Mouse (Mus musculus): ENCODE measurements at regions not wholly inside any gene's neighbourhood (a gene's known extent, or its start where the extent isn't known, plus 50 kb on each side); places are given as distances from the start of the nearest gene placed in this dataset.

GRCm38 (mm10) chr2:51279396-51280045, 130.6 kb upstream of the Rnd3 start:
- WGBS = 68% methylated on average over 5 of the region's 5 CpGs
- Histone ChIP-seq H3K27ac (ENCODE audit: low read depth, low read length) (no peak overlapping the region), H3K4me2 (ENCODE audit: low read depth) (no peak overlapping the region), H3K36me3 (ENCODE audit: insufficient read depth) (no peaks in the 10 kb centered on the region), H3K4me3 (ENCODE audit: low read depth, low read length) (no peak overlapping the region), H3K9ac (no peak overlapping the region), H3K27me3 (ENCODE audit: insufficient read depth, low read length) (no peaks in the 10 kb centered on the region), H3K9me3 (ENCODE audit: low read length) (no peaks in the 10 kb centered on the region), H3K4me1 (ENCODE audit: insufficient read depth) (no peaks in the 10 kb centered on the region)
- DNase-seq (no peak), ATAC-seq (no peak)
- TF ChIP-seq CTCF (IDR thresholded peaks at IDR 0.05; ENCODE audit: low read depth) = no peak

GRCm38 (mm10) chr2:51278824-51279223, 129.9 kb upstream of the Rnd3 start:
- no peaks in the 10 kb centered on the region for H3K27me3 ChIP-seq (ENCODE audit: insufficient read depth, low read length)
- no peak overlapping the region for H3K27ac ChIP-seq (ENCODE audit: low read depth, low read length)
- H3K36me3 ChIP-seq (ENCODE audit: insufficient read depth) = no peaks in the 10 kb centered on the region
- no peaks in the 10 kb centered on the region for H3K4me1 ChIP-seq (ENCODE audit: insufficient read depth)
- no peak for TF ChIP-seq CTCF (IDR thresholded peaks at IDR 0.05; ENCODE audit: low read depth)
- no peak overlapping the region for H3K4me2 ChIP-seq (ENCODE audit: low read depth)
- ATAC-seq = no peak
- H3K9me3 ChIP-seq (ENCODE audit: low read length) = no peaks in the 10 kb centered on the region
- DNase-seq = no peak
- 76% methylated on average over 1 of the region's 1 CpGs for WGBS
- no peak overlapping the region for H3K4me3 ChIP-seq (ENCODE audit: low read depth, low read length)
- H3K9ac ChIP-seq = no peak overlapping the region

GRCm38 (mm10) chr2:51278356-51278755, 129.4 kb upstream of the Rnd3 start:
- Histone ChIP-seq H3K4me3 (ENCODE audit: low read depth, low read length) (no peak overlapping the region), H3K4me1 (ENCODE audit: insufficient read depth) (no peaks in the 10 kb centered on the region), H3K9me3 (ENCODE audit: low read length) (no peaks in the 10 kb centered on the region), H3K36me3 (ENCODE audit: insufficient read depth) (no peaks in the 10 kb centered on the region), H3K27ac (ENCODE audit: low read depth, low read length) (no peak overlapping the region), H3K9ac (no peak overlapping the region), H3K27me3 (ENCODE audit: insufficient read depth, low read length) (no peaks in the 10 kb centered on the region), H3K4me2 (ENCODE audit: low read depth) (no peak overlapping the region)
- 92% methylated on average over 4 of the region's 4 CpGs for WGBS
- no peak for TF ChIP-seq CTCF (IDR thresholded peaks at IDR 0.05; ENCODE audit: low read depth)
- no peak for ATAC-seq
- no peak for DNase-seq

GRCm38 (mm10) chr2:51276591-51276990, 127.7 kb upstream of the Rnd3 start:
- DNase-seq (no peak), ATAC-seq (no peak)
- Histone ChIP-seq H3K4me2 (ENCODE audit: low read depth) (no peak overlapping the region), H3K4me1 (ENCODE audit: insufficient read depth) (no peaks in the 10 kb centered on the region), H3K27ac (ENCODE audit: low read depth, low read length) (no peak overlapping the region), H3K9me3 (ENCODE audit: low read length) (no peaks in the 10 kb centered on the region), H3K9ac (no peak overlapping the region), H3K4me3 (ENCODE audit: low read depth, low read length) (no peak overlapping the region), H3K27me3 (ENCODE audit: insufficient read depth, low read length) (no peaks in the 10 kb centered on the region), H3K36me3 (ENCODE audit: insufficient read depth) (no peaks in the 10 kb centered on the region)
- whole genome bisulfite sequencing = 78% methylated on average over 2 of the region's 2 CpGs
- no peak for TF ChIP-seq CTCF (IDR thresholded peaks at IDR 0.05; ENCODE audit: low read depth)

DNA sequence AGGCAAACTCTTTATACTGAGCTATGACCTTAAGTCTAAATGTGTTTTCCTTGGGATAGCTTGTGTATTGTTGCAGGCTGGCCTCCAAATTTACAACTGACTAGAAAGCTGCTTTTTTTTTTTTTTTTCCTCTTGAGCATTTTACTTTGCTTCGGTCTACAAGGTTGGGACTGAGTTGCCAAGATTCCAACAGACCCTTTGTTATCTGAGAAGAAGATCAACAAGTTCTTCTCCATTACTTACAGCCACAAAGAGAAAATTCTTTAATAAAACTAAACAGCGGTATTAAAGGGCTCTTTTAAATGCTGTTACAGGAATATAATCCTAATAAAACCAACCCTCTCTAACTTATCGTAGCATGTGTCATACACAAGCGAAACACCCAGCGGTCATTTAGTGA, 124.4 kb upstream of the Rnd3 start:
- Histone ChIP-seq H3K4me3 (ENCODE audit: low read depth, low read length) (no peak overlapping the region), H3K4me1 (ENCODE audit: insufficient read depth) (no peaks in the 10 kb centered on the region), H3K36me3 (ENCODE audit: insufficient read depth) (no peaks in the 10 kb centered on the region), H3K27me3 (ENCODE audit: insufficient read depth, low read length) (no peaks in the 10 kb centered on the region), H3K27ac (ENCODE audit: low read depth, low read length) (no peak overlapping the region), H3K9me3 (ENCODE audit: low read length) (no peaks in the 10 kb centered on the region), H3K4me2 (ENCODE audit: low read depth) (no peak overlapping the region), H3K9ac (no peak overlapping the region)
- no peak for DNase-seq
- no peak for ATAC-seq
- TF ChIP-seq CTCF (IDR thresholded peaks at IDR 0.05; ENCODE audit: low read depth) = no peak
- WGBS = 74% methylated on average over 5 of the region's 5 CpGs

GRCm38 (mm10) chr2:51268532-51268931, 119.6 kb upstream of the Rnd3 start:
- no peak overlapping the region for H3K4me3 ChIP-seq (ENCODE audit: low read depth, low read length)
- H3K9me3 ChIP-seq (ENCODE audit: low read length) = no peaks in the 10 kb centered on the region
- H3K4me1 ChIP-seq (ENCODE audit: insufficient read depth) = no peaks in the 10 kb centered on the region
- no peaks in the 10 kb centered on the region for H3K36me3 ChIP-seq (ENCODE audit: insufficient read depth)
- no peak for DNase-seq
- ATAC-seq = no peak
- no peaks in the 10 kb centered on the region for H3K27me3 ChIP-seq (ENCODE audit: insufficient read depth, low read length)
- no peak overlapping the region for H3K9ac ChIP-seq
- 73% methylated on average over 2 of the region's 2 CpGs for WGBS
- no peak for TF ChIP-seq CTCF (IDR thresholded peaks at IDR 0.05; ENCODE audit: low read depth)
- no peak overlapping the region for H3K27ac ChIP-seq (ENCODE audit: low read depth, low read length)
- H3K4me2 ChIP-seq (ENCODE audit: low read depth) = no peak overlapping the region

DNA sequence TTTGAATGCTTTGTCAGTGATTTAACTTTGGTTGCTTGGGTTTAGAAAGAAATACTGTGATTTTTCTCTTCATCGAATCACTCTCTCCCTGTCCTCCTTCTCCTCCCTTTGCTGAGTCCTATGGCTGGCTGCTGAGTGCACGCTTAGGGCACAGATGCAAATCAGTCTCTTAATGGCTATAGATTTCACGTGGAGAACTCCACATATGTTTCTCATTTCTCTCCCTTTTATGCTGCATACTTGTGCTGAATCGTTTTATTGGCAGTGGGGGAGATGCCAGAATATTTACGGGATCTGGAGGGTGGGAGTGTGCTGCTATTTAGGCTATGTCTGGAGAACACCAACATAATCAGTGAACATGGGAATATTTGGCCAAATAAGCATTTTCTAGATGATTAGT, 118.8 kb upstream of the Rnd3 start:
- Histone ChIP-seq H3K4me1 (ENCODE audit: insufficient read depth) (no peaks in the 10 kb centered on the region), H3K9ac (no peak overlapping the region), H3K36me3 (ENCODE audit: insufficient read depth) (no peaks in the 10 kb centered on the region), H3K27ac (ENCODE audit: low read depth, low read length) (no peak overlapping the region), H3K4me3 (ENCODE audit: low read depth, low read length) (no peak overlapping the region), H3K4me2 (ENCODE audit: low read depth) (no peak overlapping the region), H3K27me3 (ENCODE audit: insufficient read depth, low read length) (no peaks in the 10 kb centered on the region), H3K9me3 (ENCODE audit: low read length) (no peaks in the 10 kb centered on the region)
- DNase-seq (no peak), ATAC-seq (no peak)
- WGBS = 60% methylated on average over 5 of the region's 5 CpGs
- TF ChIP-seq CTCF (IDR thresholded peaks at IDR 0.05; ENCODE audit: low read depth) = no peak

Measured in forebrain, postnatal 0 days (tissue).